Comparison of ENCODE assay signal across 11 mouse cellular contexts in the genomic region with DNA sequence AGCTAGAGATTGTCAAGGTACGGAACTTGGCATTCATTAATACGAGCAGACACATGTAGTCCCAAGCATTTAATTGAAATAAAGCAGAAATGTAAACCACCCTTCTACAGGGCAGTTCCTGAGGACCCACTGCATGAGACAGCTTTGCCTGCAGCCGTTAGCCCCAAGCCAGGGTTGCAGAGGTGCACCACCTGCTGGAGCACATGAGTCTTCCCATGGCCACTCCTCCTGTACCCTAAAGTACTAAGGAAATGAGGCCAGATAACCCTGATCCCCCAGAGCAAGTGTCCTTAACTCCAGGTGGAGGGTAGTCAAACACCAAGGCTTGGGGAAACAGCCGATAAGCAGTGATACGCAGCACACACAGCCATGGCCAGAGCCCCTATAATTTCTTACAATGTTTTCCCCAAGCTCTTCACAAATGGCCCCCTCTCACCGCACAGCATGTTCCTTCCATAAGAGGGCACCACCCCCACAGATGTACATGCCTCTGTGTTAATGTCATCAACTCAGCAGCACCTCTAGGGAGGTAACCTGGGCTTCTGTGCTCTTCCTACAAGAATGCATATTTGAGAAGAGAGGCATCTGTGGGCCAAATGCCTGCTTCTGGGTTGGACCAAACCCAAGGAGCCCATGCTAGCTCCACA.
A peak's percentile ranks its signal among the peaks of the same experiment; 100 is the strongest.
DNase-seq lines count a peak whose midpoint lies in the region; ATAC-seq and TF ChIP-seq lines count a peak whose summit lies in the region.
"Had no signal": no experiment of that assay in that cellular context is flagged by ENCODE, and none has a peak within 500 bp of the region (broad histone marks: within the 10 kb centered on the region; RNA-seq: fewer than 3 reads in every experiment).

No protein-coding gene starts in this region.

- H3K9me3 ChIP-seq in embryonic facial prominence, embryonic 14.5 days (ENCODE audit: control insufficient read depth, low read length): no peaks in the 10 kb centered on the region
- H3K9me3 ChIP-seq in embryonic facial prominence, embryonic 10.5 days: no peaks in the 10 kb centered on the region
- no peaks in the 10 kb centered on the region for H3K9me3 ChIP-seq in lung, embryonic 14.5 days (ENCODE audit: low read depth, low read length)
- H3K9me3 ChIP-seq: embryonic facial prominence, embryonic 13.5 days had no signal

- no peaks in the 10 kb centered on the region for H3K36me3 ChIP-seq in embryonic facial prominence, embryonic 14.5 days (ENCODE audit: control insufficient read depth, insufficient read depth, low read length)
- H3K36me3 ChIP-seq in embryonic facial prominence, embryonic 10.5 days (replicated peaks): no peaks in the 10 kb centered on the region
- no peaks in the 10 kb centered on the region for H3K36me3 ChIP-seq in lung, embryonic 14.5 days (ENCODE audit: insufficient read depth)

- in situ Hi-C loops in Patski (cut with MboI; ENCODE audit: low pct_unique_long_range_greater_than_20kb): loop anchor here (5.0 kb wide), 1 partner anchor 200 kb away; no protein-coding TSS in a partner anchor

- peak; percentile 16 for TF ChIP-seq CTCF in lung, embryonic 14.5 days (IDR thresholded peaks at IDR 0.05; ENCODE audit: low read depth)
- TF ChIP-seq CTCF in Patski (IDR thresholded peaks at IDR 0.05): peak; percentile 71

- no peak overlapping the region for H3K27ac ChIP-seq in embryonic facial prominence, embryonic 14.5 days (replicated peaks; ENCODE audit: low read depth, low read length)
- no peak overlapping the region for H3K27ac ChIP-seq in embryonic facial prominence, embryonic 10.5 days (replicated peaks)
- H3K27ac ChIP-seq in lung, embryonic 14.5 days (ENCODE audit: low read depth): no peak overlapping the region
- H3K27ac ChIP-seq: embryonic facial prominence, embryonic 13.5 days had no signal

- peak; percentile 31 for DNase-seq in embryonic facial prominence, embryonic 14.5 days (ENCODE audit: low spot score)
- no peak for DNase-seq in embryonic facial prominence, embryonic 10.5 days (ENCODE audit: low spot score)
- DNase-seq in lung, embryonic 14.5 days: peak; percentile 8
- DNase-seq in lung, postnatal 14 days: no peak
- no peak for DNase-seq in Patski (ENCODE audit: low read depth, low spot score)
- peak; percentile 68 for DNase-seq in thymus, postnatal 0 days (ENCODE audit: low spot score)
- no peak for DNase-seq in right cerebral cortex, postnatal 36 days (ENCODE audit: low spot score in 2 of 2)
- DNase-seq: cerebellum, adult 11-12 months; heart, adult 18-20 months had no signal

- ATAC-seq in embryonic facial prominence, embryonic 14.5 days (ENCODE audit: low read depth): no peak
- ATAC-seq in lung, embryonic 14.5 days (ENCODE audit: insufficient read depth): no peak
- ATAC-seq in Patski: no peak
- no peak for ATAC-seq in granulocyte monocyte progenitor cell, adult 5-6 weeks (replicated peaks; ENCODE audit: poor library complexity, severe bottlenecking)

- no peak overlapping the region for H3K9ac ChIP-seq in embryonic facial prominence, embryonic 14.5 days (ENCODE audit: low read depth, low read length)
- H3K9ac ChIP-seq in lung, embryonic 14.5 days: no peak overlapping the region
- H3K9ac ChIP-seq: embryonic facial prominence, embryonic 13.5 days had no signal

- no peak overlapping the region for H3K4me3 ChIP-seq in embryonic facial prominence, embryonic 14.5 days (ENCODE audit: low read depth, low read length)
- no peak overlapping the region for H3K4me3 ChIP-seq in embryonic facial prominence, embryonic 10.5 days
- H3K4me3 ChIP-seq in lung, embryonic 14.5 days (ENCODE audit: low read depth, low read length): no peak overlapping the region
- H3K4me3 ChIP-seq: embryonic facial prominence, embryonic 13.5 days had no signal

- POLR2A ChIA-PET in Patski (lab: Charles Lee): no interaction called here

- peaks cover 10% of the 10 kb centered on the region; the same call in 1 of the 2 replicates for H3K4me1 ChIP-seq in embryonic facial prominence, embryonic 14.5 days (ENCODE audit: control insufficient read depth, insufficient read depth, low read length)
- H3K4me1 ChIP-seq in embryonic facial prominence, embryonic 10.5 days: peaks cover 38% of the 10 kb centered on the region
- no peaks in the 10 kb centered on the region for H3K4me1 ChIP-seq in lung, embryonic 14.5 days (ENCODE audit: insufficient read depth)

- no peaks in the 10 kb centered on the region for H3K27me3 ChIP-seq in embryonic facial prominence, embryonic 14.5 days (replicated peaks; ENCODE audit: control insufficient read depth, insufficient read depth, low read length)
- no peaks in the 10 kb centered on the region for H3K27me3 ChIP-seq in embryonic facial prominence, embryonic 10.5 days (replicated peaks; ENCODE audit: low read depth, poor library complexity, severe bottlenecking)
- no peaks in the 10 kb centered on the region for H3K27me3 ChIP-seq in lung, embryonic 14.5 days (ENCODE audit: insufficient read depth, low read length)
- H3K27me3 ChIP-seq in Patski: no peaks in the 10 kb centered on the region
- H3K27me3 ChIP-seq: embryonic facial prominence, embryonic 13.5 days had no signal

- no peak overlapping the region for H3K4me2 ChIP-seq in embryonic facial prominence, embryonic 14.5 days (ENCODE audit: low read depth, low read length)
- no peak overlapping the region for H3K4me2 ChIP-seq in lung, embryonic 14.5 days
- H3K4me2 ChIP-seq: embryonic facial prominence, embryonic 13.5 days had no signal

- WGBS in embryonic facial prominence, embryonic 14.5 days: 80% methylated on average over 6 of the region's 6 CpGs
- 88% methylated on average over 6 of the region's 6 CpGs for WGBS in embryonic facial prominence, embryonic 10.5 days
- WGBS in lung, embryonic 14.5 days: 81% methylated on average over 6 of the region's 6 CpGs

- CTCF ChIA-PET in Patski (lab: Charles Lee): interaction anchor here (0.8 to 2.1 kb wide), 12 partner anchors 8 to 198 kb away, joined by 3 to 6 read pairs (median 3); no protein-coding TSS in a partner anchor

Comparison
In these comparisons a context has a peak if more than half of its experiments do, and no peak if none do; other contexts are left out.
1. DNase-seq: peak in embryonic facial prominence, embryonic 14.5 days (single experiment), lung, embryonic 14.5 days (single experiment) and thymus, postnatal 0 days (single experiment); none in embryonic facial prominence, embryonic 10.5 days (single experiment), lung, postnatal 14 days (single experiment), Patski (single experiment) and right cerebral cortex, postnatal 36 days (0 of 2).